Mouse (Mus musculus) heart, embryonic 10.5 days (tissue): ENCODE measurements at regions not wholly inside any gene's neighbourhood (a gene's known extent, or its start where the extent isn't known, plus 50 kb on each side); places are given as distances from the start of the nearest gene placed in this dataset.
A peak's percentile ranks its signal among the peaks of the same experiment; 100 is the strongest.

Experiments used
- DNase-seq: peaks from one replicate; pipeline ENCODE4 v3.0.0-alpha.2; 2017; ENCODE audit warnings: low spot score
- H3K27ac ChIP-seq: fragments of 300-500 bp; sonication (generic); 2 replicates; pipeline ENCODE4 v1.5.1; 2016; ENCODE audit warnings: mild to moderate bottlenecking
- H3K27me3 ChIP-seq: fragments of 300-500 bp; sonication (generic); 2 replicates; pipeline ENCODE4 v1.6.1; 2016; ENCODE audit warnings: mild to moderate bottlenecking; ENCODE audit not compliant: poor library complexity, insufficient read depth, severe bottlenecking
- H3K36me3 ChIP-seq: fragments of 300-500 bp; sonication (generic); 2 replicates; pipeline ENCODE4 v1.6.1; 2016; ENCODE audit warnings: mild to moderate bottlenecking, moderate library complexity
- H3K4me1 ChIP-seq: fragments of 300-500 bp; sonication (generic); 2 replicates; pipeline ENCODE4 v1.6.1; 2016; ENCODE audit warnings: mild to moderate bottlenecking
- H3K4me3 ChIP-seq: fragments of 300-500 bp; sonication (generic); 2 replicates; pipeline ENCODE4 v1.5.1; 2016; ENCODE audit warnings: mild to moderate bottlenecking, moderate library complexity
- H3K9me3 ChIP-seq: fragments of 300-500 bp; sonication (generic); 2 replicates; pipeline ENCODE4 v1.6.1; 2016; ENCODE audit warnings: mild to moderate bottlenecking, moderate library complexity
- WGBS: fragments of 180-500 bp; shearing (Covaris S2); methylation state at CpG from one replicate; pipeline ENCODE4 v1.1.7; 2016; 5-methylcytosine and 5-hydroxymethylcytosine counted together

GRCm38 (mm10) chr1:143464863-143465262 is 175.6 kb upstream of the B3galt2 start:
- H3K4me3 ChIP-seq = no peak overlapping the region
- no peaks in the 10 kb centered on the region for H3K36me3 ChIP-seq
- H3K27me3 ChIP-seq = no peaks in the 10 kb centered on the region
- 66% methylated on average over 2 of the region's 2 CpGs for WGBS
- H3K4me1 ChIP-seq = no peaks in the 10 kb centered on the region
- no peaks in the 10 kb centered on the region for H3K9me3 ChIP-seq
- no peak for DNase-seq
- H3K27ac ChIP-seq = no peak overlapping the region

GRCm38 (mm10) chr1:143466092-143466491 is 174.4 kb upstream of the B3galt2 start:
- 87% methylated on average over 3 of the region's 3 CpGs for WGBS
- no peak for DNase-seq
- H3K27me3 ChIP-seq = no peaks in the 10 kb centered on the region
- H3K36me3 ChIP-seq = no peaks in the 10 kb centered on the region
- H3K4me1 ChIP-seq = no peaks in the 10 kb centered on the region
- no peaks in the 10 kb centered on the region for H3K9me3 ChIP-seq
- no peak overlapping the region for H3K4me3 ChIP-seq
- H3K27ac ChIP-seq = no peak overlapping the region

GRCm38 (mm10) chr1:143475329-143475728 is 165.1 kb upstream of the B3galt2 start:
- Histone ChIP-seq H3K36me3 (no peaks in the 10 kb centered on the region), H3K27me3 (no peaks in the 10 kb centered on the region), H3K4me3 (no peak overlapping the region), H3K9me3 (no peaks in the 10 kb centered on the region), H3K27ac (no peak overlapping the region), H3K4me1 (no peaks in the 10 kb centered on the region)
- DNase-seq = no peak
- 79% methylated on average over 2 of the region's 2 CpGs for whole genome bisulfite sequencing

GRCm38 (mm10) chr1:143483345-143483744 is 157.1 kb upstream of the B3galt2 start:
- H3K4me1 ChIP-seq = no peaks in the 10 kb centered on the region
- WGBS = 93% methylated on average over 4 of the region's 4 CpGs
- no peak overlapping the region for H3K4me3 ChIP-seq
- H3K36me3 ChIP-seq = no peaks in the 10 kb centered on the region
- no peaks in the 10 kb centered on the region for H3K27me3 ChIP-seq
- no peaks in the 10 kb centered on the region for H3K9me3 ChIP-seq
- H3K27ac ChIP-seq = no peak overlapping the region
- no peak for DNase-seq

- Histone ChIP-seq H3K27me3 (no peaks in the 10 kb centered on the region), H3K36me3 (no peaks in the 10 kb centered on the region), H3K4me3 (no peak overlapping the region), H3K9me3 (no peaks in the 10 kb centered on the region), H3K4me1 (no peaks in the 10 kb centered on the region), H3K27ac (no peak overlapping the region)
- 76% methylated on average over 1 of the region's 1 CpGs for WGBS
- no peak for DNase-seq
Observed at GRCm38 (mm10) chr1:143484936-143485335, 155.5 kb upstream of the B3galt2 start.

- no peak for DNase-seq
- no peak overlapping the region for H3K4me3 ChIP-seq
- no peaks in the 10 kb centered on the region for H3K36me3 ChIP-seq
- 72% methylated on average over 8 of the region's 8 CpGs for WGBS
- no peak overlapping the region for H3K27ac ChIP-seq
- H3K27me3 ChIP-seq = no peaks in the 10 kb centered on the region
- H3K9me3 ChIP-seq = no peaks in the 10 kb centered on the region
- H3K4me1 ChIP-seq = no peaks in the 10 kb centered on the region
Observed at GRCm38 (mm10) chr1:143497092-143497491, 143.4 kb upstream of the B3galt2 start.

- Histone ChIP-seq H3K4me3 (peak overlapping the region; percentile 18), H3K36me3 (no peaks in the 10 kb centered on the region), H3K27me3 (no peaks in the 10 kb centered on the region), H3K9me3 (no peaks in the 10 kb centered on the region), H3K27ac (peak overlapping the region; percentile 76), H3K4me1 (peaks cover 11% of the 10 kb centered on the region; the same call in 1 of the 2 replicates)
- 25% methylated on average over 11 of the region's 11 CpGs for WGBS
- DNase-seq = no peak
Observed at GRCm38 (mm10) chr1:143503436-143504065, 136.9 kb upstream of the B3galt2 start.

- 60% methylated on average over 3 of the region's 3 CpGs for WGBS
- H3K27ac ChIP-seq = no peak overlapping the region
Observed at GRCm38 (mm10) chr1:143504066-143504440, 136.4 kb upstream of the B3galt2 start.

GRCm38 (mm10) chr1:143505318-143505717 is 135.1 kb upstream of the B3galt2 start:
- no peaks in the 10 kb centered on the region for H3K36me3 ChIP-seq
- peaks cover 11% of the 10 kb centered on the region; the same call in 1 of the 2 replicates for H3K4me1 ChIP-seq
- 84% methylated on average over 1 of the region's 1 CpGs for WGBS
- no peak for DNase-seq
- H3K27me3 ChIP-seq = no peaks in the 10 kb centered on the region
- H3K27ac ChIP-seq = no peak overlapping the region
- H3K4me3 ChIP-seq = no peak overlapping the region
- no peaks in the 10 kb centered on the region for H3K9me3 ChIP-seq

More at GRCm38 (mm10) chr1:143504066-143504440, 136.4 kb upstream of the B3galt2 start:
- H3K27me3 ChIP-seq = no peaks in the 10 kb centered on the region
- no peak overlapping the region for H3K4me3 ChIP-seq
- no peaks in the 10 kb centered on the region for H3K9me3 ChIP-seq
- H3K4me1 ChIP-seq = peaks cover 11% of the 10 kb centered on the region; the same call in 1 of the 2 replicates
- no peaks in the 10 kb centered on the region for H3K36me3 ChIP-seq
- no peak for DNase-seq

GRCm38 (mm10) chr1:143523831-143524521 is 116.5 kb upstream of the B3galt2 start:
- DNase-seq = no peak
- no peak overlapping the region for H3K27ac ChIP-seq
- no peaks in the 10 kb centered on the region for H3K27me3 ChIP-seq
- no peak overlapping the region for H3K4me3 ChIP-seq
- WGBS = 55% methylated on average over 6 of the region's 6 CpGs
- no peaks in the 10 kb centered on the region for H3K36me3 ChIP-seq
- H3K4me1 ChIP-seq = peaks cover 7% of the 10 kb centered on the region; the same call in 1 of the 2 replicates
- H3K9me3 ChIP-seq = no peaks in the 10 kb centered on the region

GRCm38 (mm10) chr1:143524522-143524865 is 116.0 kb upstream of the B3galt2 start:
- Histone ChIP-seq H3K4me1 (peaks cover 7% of the 10 kb centered on the region; the same call in 1 of the 2 replicates), H3K9me3 (no peaks in the 10 kb centered on the region), H3K36me3 (no peaks in the 10 kb centered on the region), H3K4me3 (no peak overlapping the region), H3K27ac (no peak overlapping the region; the same call in 1 of the 2 replicates), H3K27me3 (no peaks in the 10 kb centered on the region)
- WGBS = 36% methylated on average over 5 of the region's 5 CpGs
- peak; percentile 77 for DNase-seq

GRCm38 (mm10) chr1:143540223-143540622 is 100.2 kb upstream of the B3galt2 start:
- H3K9me3 ChIP-seq = no peaks in the 10 kb centered on the region
- no peak for DNase-seq

GRCm38 (mm10) chr1:143540701-143541100 is 99.8 kb upstream of the B3galt2 start:
- WGBS = 14% methylated on average over 3 of the region's 3 CpGs
- no peak for DNase-seq
- Histone ChIP-seq H3K4me3 (no peak overlapping the region), H3K9me3 (no peaks in the 10 kb centered on the region), H3K36me3 (no peaks in the 10 kb centered on the region), H3K27ac (no peak overlapping the region), H3K4me1 (0 out of 2 replicates have a peak, but pooled peaks cover 11% of the 10 kb centered on the region), H3K27me3 (no peaks in the 10 kb centered on the region)

More at GRCm38 (mm10) chr1:143540223-143540622, 100.2 kb upstream of the B3galt2 start:
- Histone ChIP-seq H3K4me3 (no peak overlapping the region), H3K27me3 (no peaks in the 10 kb centered on the region), H3K4me1 (0 out of 2 replicates have a peak, but pooled peaks cover 11% of the 10 kb centered on the region), H3K27ac (no peak overlapping the region), H3K36me3 (no peaks in the 10 kb centered on the region)
- 84% methylated on average over 2 of the region's 2 CpGs for WGBS
